Mouse (Mus musculus): ENCODE results near the gene 1700024P04Rik.
A peak's percentile ranks its signal among the peaks of the same experiment; 100 is the strongest.

Gene 1700024P04Rik

DNA sequence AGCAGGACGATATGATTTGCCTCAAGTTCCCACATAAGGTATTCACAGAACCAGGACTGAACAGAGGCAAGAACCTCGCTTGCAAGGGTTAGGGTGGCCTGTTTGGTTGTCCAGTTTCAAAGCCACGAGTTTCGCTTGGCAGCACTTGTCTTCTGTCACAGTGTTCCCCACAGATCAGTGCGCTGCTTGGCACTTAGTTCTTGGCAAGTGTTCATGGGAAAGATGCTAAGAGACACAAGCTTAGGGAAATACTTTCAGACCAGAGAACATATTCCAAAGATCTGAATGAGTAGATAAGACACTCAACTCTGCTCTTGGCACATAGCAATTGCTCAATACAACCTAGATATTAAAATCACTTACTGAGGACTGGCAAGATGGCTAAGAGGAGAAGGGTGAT lies 17.8 kb downstream of the 1700024P04Rik start:
- no peak for DNase-seq (ENCODE audit: low spot score)

DNA sequence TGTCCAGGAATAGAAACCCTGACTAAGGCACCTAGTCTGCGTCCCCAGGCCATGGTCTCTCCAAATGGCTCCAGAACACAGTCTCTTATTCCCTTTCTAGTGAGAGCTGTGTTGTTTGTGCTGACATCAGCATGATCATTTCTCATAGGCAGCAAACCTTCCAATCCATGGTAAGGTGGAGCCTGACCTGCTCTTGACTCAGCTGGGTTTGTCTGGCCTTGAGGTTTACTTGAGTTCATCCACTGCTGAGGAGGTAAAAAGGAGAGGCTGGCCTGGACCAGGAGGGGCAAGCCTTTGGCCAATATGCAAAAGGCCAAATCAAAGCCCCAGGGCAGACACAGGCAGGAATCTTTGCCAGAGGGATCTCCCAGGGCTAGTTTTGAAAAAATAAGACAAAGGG lies 20.8 kb downstream of the 1700024P04Rik start:
- no peak for DNase-seq (ENCODE audit: low spot score)

DNA sequence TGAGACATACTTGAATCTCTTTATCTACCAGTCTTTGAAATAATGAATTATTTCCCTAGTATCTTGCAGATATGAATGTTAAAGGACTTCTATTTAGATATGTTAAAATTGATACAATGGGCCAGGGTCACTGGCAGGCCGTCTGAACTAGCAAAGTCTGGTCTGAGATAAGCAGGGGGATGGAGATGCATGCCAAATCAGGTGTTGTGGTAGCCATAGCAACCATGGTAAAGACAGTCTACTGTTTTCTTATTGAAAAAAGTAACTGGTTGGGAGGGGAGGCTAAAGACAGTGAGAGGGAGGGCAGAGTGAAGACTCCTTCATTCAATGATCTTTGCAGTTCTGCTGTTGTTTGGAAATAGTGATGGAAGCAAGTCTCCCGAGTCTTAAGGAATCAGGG lies 26.2 kb downstream of the 1700024P04Rik start:
- no peak for DNase-seq (ENCODE audit: low spot score)

DNA sequence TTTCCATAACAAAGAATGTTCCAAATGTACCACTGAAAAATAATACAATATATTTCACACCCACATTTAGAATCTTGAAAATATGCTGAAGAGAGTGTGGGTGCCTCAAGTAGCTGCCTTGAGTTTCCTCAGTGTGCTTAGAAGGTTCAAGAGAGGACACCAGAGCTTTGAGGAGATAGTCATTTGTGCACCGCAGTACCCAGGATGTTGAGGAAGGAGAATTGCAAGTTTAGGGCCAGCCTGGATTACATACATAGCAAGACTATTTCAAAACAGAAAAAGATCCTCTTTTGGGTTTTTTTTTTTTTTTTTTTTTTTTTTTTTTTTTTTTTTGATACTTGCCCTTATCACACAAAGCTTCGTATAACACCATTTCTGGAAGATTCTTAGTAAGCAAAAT lies 28.2 kb downstream of the 1700024P04Rik start:
- no peak for DNase-seq (ENCODE audit: low spot score)

DNA sequence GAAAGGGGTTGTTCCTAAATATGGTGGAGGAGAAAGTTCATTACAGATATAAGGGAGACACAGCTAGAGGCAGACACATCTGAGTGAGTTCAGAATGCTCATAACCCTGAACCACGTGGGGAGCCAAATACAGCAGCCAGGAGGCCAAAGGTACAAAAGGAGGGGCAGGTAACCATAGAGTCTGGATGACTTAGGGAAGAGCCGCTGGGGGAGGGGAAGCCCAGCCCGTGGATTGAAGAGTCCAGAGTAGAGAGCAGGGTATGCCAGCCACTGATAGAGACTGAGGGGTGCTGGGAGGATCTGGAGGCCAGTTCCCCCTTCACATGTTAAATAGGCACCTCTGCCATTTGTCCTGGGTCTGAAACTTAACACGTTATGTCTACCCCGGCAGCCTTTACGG lies 28.7 kb downstream of the 1700024P04Rik start:
- no peak for DNase-seq (ENCODE audit: low spot score)

DNA sequence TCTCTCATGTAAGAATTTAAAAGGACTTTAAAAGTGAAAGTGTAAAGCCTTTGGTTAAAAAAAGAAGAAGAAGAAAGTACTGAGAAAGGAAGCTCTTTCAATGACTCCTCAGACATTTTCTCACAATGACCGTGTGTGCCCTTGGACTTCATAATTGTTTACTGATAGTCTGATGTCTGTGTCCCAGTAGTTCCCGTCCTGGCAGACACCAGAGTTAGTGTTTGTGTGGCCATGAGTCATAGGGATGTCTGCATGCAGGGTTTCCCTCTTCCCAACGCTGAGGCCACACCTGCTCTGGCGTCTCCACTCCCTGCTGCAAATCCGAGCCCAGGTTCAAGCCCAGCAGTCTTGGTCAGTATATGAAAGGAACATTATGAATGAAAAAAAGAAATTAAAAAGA lies 29.1 kb downstream of the 1700024P04Rik start:
- peak; percentile 15 for DNase-seq (ENCODE audit: low spot score)

DNA sequence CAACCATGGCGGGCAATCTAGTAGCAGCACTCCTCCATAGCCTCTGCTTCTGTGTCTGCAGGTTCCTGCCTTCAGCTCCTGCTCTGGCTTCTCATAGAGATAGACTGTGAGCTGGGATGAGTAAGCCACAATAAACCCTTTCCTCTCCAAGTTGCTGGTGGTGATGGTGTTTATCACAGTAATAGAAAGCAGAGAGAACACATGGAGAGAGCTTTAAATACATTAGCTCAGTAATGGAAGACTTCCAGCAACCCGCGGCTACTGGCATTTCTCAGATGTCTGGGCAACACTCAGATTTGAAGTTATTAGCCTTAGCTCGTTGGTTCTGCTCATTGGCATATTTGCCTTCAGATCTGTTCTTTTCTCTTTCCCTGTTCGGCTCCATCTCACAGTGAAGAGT lies 30.5 kb downstream of the 1700024P04Rik start:
- no peak for DNase-seq (ENCODE audit: low spot score)

DNA sequence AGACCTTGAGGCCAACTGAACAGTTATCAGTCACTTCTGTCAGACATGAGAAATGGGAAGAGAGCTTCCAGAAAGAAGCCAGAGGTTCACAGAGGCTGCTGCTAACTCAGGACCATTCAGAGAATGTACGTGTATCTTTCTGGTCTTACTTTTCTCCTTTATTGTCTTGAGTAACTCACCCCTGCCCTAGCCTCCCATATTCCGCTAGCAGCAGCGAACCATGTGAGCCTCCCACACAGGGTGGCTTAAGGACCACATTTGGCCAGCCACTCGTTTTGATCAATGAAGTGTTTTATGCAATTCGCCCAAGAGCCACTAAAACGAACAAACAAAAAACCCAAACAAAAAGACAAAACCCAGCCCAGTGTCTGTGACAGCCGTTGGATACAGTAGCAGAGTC lies 32.4 kb downstream of the 1700024P04Rik start:
- DNase-seq (ENCODE audit: low spot score), result no peak

DNA sequence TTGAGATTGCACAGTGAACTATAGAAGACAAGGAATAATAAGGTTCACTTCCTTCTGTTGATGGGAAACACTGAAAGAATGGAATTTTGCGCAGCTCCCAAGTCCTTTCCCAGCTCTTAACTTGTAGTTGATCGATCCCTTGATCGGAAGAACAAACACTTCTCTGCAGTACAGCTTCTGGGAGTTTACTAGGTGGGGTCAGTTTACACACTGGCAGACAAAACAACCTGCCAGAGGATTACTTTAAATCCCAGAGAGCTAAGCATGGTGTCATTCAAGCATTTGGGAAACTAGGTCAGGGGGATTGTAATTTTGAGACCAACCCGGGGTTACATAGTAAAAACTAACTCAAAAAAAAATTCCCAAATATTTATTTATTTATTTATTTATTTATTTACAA lies 36.2 kb downstream of the 1700024P04Rik start:
- DNase-seq (ENCODE audit: low spot score), result no peak

DNA sequence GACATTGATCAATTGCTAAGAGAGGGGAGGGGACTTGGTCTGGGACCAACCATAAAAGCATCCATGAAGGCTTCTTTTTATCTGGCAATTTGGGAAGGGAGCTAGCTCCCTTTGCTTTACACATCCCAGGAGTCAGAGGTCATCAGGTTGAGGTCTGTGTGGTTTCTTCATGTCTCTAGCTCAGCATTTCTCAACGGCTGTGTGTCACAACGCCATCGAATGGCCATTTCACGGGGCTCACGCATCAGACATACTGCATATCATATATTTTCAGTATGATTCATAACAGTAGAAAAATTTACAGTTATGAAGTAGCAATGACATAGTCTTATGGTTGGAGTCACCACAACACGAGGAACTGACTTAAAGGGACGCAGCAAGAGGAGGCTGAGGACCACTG lies 37.9 kb downstream of the 1700024P04Rik start:
- DNase-seq (ENCODE audit: low spot score), result no peak

DNA sequence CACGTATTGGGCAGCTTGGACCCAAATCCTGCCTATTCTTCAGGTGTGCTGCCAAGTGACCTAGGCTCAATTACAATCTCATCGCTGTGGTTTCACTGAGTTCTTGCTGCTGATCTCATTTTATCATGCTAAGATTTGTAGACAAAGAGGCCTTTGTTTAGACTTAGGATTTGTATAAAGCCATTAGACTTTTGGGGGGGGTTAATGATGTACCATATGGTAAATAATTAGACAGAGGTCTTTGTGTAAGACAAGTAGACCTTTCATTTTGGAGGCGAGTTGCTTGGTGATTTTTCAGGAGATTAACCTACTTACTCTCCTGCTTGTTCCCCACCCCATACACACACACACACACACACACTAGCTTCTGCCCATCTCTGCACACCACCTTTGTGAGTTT lies 38.5 kb downstream of the 1700024P04Rik start:
- DNase-seq (ENCODE audit: low spot score), result no peak

DNA sequence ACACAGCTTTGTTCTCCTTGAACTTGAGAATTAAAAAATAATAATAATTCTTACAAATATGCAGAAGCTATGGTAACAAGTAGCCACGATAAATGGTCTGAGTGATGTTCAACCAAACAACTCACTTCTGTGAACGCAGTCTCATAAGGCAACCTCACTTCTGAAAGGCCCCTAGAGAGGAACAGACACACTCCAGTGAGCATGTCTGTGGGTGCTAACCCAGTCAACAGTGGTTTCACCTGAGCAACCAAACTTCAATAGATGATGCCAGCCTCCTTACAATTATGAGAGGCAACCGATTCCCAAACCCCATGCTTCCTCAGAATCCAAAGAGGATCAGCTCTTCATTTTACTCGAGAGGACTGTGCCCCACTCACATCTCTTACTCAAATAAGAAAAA lies 39.0 kb downstream of the 1700024P04Rik start:
- DNase-seq (ENCODE audit: low spot score), result no peak

DNA sequence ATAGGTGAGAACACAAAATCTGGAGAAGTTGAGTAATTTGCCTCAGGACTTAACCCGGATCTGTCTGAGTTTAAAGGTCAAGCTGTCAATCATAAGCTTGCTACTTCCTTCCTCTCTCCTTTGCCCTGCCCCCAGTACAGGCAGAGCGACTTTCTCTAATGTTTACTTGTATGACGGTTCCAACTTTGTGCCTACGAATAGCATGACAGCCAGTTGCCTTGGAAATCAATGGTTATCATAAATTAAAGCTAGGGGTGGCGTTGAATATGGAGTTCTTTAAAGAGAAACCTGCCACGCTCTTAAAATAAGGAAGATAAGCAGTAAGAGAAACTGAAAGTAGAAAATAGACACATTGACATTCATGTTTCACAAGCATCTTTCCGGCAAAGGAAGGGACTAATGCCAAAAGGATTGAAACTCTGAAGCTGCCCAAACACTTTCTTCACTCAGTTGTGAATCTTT lies 39.7 kb downstream of the 1700024P04Rik start:
- no peak for DNase-seq (ENCODE audit: low spot score)

DNA sequence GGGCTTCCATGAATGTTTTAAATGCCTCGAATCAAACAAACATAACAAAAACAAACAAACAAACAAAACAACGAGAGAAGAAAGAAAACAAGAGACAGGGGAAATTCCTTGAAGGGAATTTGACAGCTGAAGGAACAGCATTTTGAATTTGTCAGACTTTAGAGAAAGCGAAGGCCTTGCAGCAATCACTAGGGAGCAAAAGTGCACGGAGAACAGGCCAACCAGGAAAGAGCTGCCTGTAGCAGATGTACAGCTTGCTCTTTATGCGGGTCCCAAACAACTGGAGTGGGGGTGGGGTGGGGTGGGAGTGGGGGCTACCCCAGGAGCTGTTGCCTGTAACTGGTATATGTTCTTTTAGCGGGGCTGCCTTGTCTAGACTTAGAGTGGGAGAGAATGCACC lies 42.0 kb downstream of the 1700024P04Rik start:
- DNase-seq (ENCODE audit: low spot score), result no peak

DNA sequence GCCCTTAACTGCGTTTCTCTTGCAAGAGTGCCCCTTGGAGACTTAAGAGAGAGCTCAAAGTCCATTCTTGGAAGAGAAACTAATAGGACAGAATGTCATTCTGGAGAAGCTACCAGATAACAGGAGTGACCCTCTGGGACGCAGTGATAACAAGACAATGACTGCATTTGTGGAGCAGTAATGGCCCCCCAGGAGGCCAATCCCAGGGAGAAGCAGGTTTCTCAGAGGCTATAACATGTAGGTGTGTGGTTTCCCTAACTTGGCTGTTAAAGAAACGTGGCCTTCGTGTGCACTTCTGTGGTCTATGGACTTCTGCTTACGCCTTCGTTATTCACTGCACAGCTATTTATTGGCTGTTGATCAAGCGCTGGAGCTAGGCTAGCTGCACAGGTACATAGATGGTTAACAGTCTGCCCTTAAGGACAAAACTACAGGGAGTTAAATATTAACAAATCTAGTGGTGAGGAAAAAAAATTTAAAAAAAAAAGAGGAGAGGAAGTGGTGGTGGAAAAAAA lies 42.5 kb downstream of the 1700024P04Rik start:
- no peak for DNase-seq (ENCODE audit: low spot score)

DNA sequence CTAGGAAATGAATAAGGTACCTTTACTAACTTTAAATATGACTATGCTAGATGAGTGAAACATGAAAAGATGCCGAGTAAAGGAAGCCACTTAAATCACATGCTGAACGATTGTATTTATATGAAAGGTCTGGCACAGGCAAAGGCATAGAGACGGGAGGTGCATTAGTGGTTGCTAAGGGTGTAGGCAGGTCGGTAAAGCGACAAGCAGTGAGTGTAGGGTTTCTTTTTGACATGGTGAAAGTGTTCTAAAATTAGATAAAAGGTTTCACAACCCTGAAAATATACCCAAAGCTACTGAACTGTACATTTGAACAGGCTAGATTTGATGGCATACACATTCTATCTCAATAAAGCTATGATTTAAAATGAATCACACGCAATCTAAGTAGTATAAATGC lies 47.3 kb downstream of the 1700024P04Rik start:
- no peak for DNase-seq (ENCODE audit: low spot score)
